Mouse (Mus musculus) stomach, embryonic 15.5 days (tissue): ENCODE measurements around the gene Hcn3. TPM values are rescaled to one million over a fixed set of nuclear protein-coding genes. Genes with fewer than 3 reads are reported as not detected.
A peak's percentile ranks its signal among the peaks of the same experiment; 100 is the strongest.
"Not testable (repeated sequence)": the region's sequence is repeated elsewhere in the genome, so short reads cannot be mapped to it uniquely, and the experiment has no call there.

ENCODE experiments used
- ATAC-seq: fragments of 200-750 bp; cut with Nextera tagmentation; 2 replicates; pipeline ENCODE4 v1.8.0; 2017; ENCODE audit warnings: low read depth, moderate number of reproducible peaks, moderate TSS enrichment; ENCODE audit not compliant: insufficient read depth, low FRiP score
- H3K27ac ChIP-seq: fragments of 300-500 bp; sonication (generic); 2 replicates; pipeline ENCODE4 v1.5.1; 2015; ENCODE audit warnings: mild to moderate bottlenecking, inconsistent platforms
- H3K27me3 ChIP-seq: fragments of 300-500 bp; sonication (generic); replicated peaks from 2 replicates; pipeline ENCODE4 v1.6.1; 2015; ENCODE audit warnings: inconsistent platforms
- H3K36me3 ChIP-seq: fragments of 300-500 bp; sonication (generic); 2 replicates; pipeline ENCODE4 v1.6.1; 2015; ENCODE audit warnings: inconsistent platforms
- H3K4me1 ChIP-seq: fragments of 300-500 bp; sonication (generic); 2 replicates; pipeline ENCODE4 v1.6.1; 2015; ENCODE audit warnings: inconsistent platforms
- H3K4me2 ChIP-seq: fragments of 300-500 bp; sonication (generic); 2 replicates; pipeline ENCODE4 v1.6.1; 2015; ENCODE audit warnings: mild to moderate bottlenecking, inconsistent platforms
- H3K4me3 ChIP-seq: fragments of 300-500 bp; sonication (generic); replicated peaks from 2 replicates; pipeline ENCODE4 v1.5.1; 2015; ENCODE audit warnings: inconsistent platforms
- H3K9ac ChIP-seq: fragments of 300-500 bp; sonication (generic); 2 replicates; pipeline ENCODE4 v1.6.1; 2015; ENCODE audit warnings: inconsistent platforms
- H3K9me3 ChIP-seq: fragments of 300-500 bp; sonication (generic); 2 replicates; pipeline ENCODE4 v1.6.1; 2016; ENCODE audit warnings: inconsistent platforms
- WGBS: fragments of 180-500 bp; shearing (Covaris S2); methylation state at CpG from one replicate; pipeline ENCODE4 v1.1.7; 2015; 5-methylcytosine and 5-hydroxymethylcytosine counted together
- polyA plus RNA-seq: library from polyadenylated mRNA; unstranded; fragments of >200 nt; fragmentation: Nextera tagmentation; extraction: Ambion mirVana; gene quantifications from 2 replicates; pipeline ENCODE4 v1.2.1, GENCODE M21; 2015

Gene Hcn3
- polyA plus RNA-seq, 1 experiment from 2014 or later, result 2.6 TPM

DNA sequence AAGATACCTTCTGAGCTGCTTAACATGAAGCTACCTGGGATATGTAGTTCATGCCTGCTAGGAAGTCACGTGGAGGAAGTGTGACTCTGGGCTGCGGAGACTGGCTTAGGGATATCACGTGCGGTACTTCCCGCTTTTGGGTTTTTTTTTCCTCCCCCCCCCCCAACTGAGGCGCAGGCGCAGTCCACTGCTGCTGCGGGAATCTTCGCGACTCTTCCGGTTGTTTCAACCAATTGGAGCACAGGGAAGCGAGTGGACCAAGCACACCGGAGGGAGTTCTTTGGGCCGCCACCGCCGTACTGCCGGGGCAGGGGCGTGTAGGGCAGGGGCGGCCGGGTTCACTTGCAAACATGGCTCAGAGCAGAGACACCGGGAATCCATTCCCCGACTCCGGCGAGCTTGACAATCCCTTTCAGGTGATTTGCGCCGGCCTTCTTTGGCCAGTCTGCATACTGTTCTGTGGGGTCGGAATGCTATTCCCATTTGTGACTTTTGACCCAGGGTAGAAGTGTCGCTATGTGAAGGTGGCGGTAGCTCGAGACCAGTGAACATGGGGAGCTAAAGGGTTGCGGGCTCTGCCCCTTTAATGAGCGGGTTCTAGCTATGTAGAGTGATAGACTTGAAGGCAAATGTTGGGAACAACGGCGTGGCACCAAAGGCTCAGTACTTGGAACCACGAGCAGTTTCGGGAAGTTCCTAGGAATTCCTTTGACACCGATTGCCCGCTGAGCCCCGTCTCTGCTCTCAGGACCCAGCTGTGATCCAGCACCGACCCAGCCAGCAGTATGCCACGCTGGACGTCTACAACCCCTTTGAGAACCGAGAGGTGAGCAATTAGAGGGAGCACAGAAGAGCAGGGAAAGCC lies 17.5 kb upstream of the Hcn3 start, which contains the start of gene Scamp3:
TSS of gene Scamp3 (plus strand) at position 232 of the 865 bp plus-strand sequence.
- WGBS, result under 1% methylated on average over 43 of the region's 43 CpGs
- Histone ChIP-seq H3K9ac (peak within 1 kb of the TSS; percentile 77), H3K4me3 (peak within 1 kb of the TSS; percentile 69), H3K4me1 (peaks cover 9% of the 10 kb centered on the region), H3K27me3 (no peaks in the 10 kb centered on the region), H3K27ac (peak within 1 kb of the TSS; percentile 77), H3K36me3 (peaks cover 57% of the 10 kb centered on the region), H3K9me3 (no peaks in the 10 kb centered on the region), H3K4me2 (peak within 1 kb of the TSS; percentile 85)
- ATAC-seq, result peak; percentile 95

DNA sequence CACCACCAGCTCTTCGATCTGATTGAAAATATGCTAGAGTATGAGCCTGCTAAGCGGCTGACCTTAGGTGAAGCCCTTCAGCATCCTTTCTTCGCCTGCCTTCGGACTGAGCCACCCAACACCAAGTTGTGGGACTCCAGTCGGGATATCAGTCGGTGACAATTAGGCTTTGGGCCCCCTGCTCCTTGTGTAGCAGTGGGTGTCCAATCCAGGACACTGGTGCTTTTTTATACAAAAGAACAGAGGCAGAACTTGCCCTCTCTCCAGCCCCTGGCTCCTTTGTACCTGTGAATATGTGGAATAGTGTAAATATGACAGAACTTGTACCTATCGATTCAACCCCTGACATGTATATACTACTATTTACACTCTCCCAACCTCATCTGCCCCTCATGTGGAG lies 16.4 kb upstream of the Hcn3 start:
- H3K4me3 ChIP-seq, result no peak overlapping the region
- no peak overlapping the region for H3K9ac ChIP-seq
- no peak overlapping the region for H3K4me2 ChIP-seq
- H3K9me3 ChIP-seq, result no peaks in the 10 kb centered on the region
- no peak for ATAC-seq
- WGBS, result 80% methylated on average over 7 of the region's 7 CpGs
- no peak overlapping the region for H3K27ac ChIP-seq
- peaks cover 9% of the 10 kb centered on the region for H3K4me1 ChIP-seq
- H3K36me3 ChIP-seq, result peaks cover 51% of the 10 kb centered on the region
- no peaks in the 10 kb centered on the region for H3K27me3 ChIP-seq

DNA sequence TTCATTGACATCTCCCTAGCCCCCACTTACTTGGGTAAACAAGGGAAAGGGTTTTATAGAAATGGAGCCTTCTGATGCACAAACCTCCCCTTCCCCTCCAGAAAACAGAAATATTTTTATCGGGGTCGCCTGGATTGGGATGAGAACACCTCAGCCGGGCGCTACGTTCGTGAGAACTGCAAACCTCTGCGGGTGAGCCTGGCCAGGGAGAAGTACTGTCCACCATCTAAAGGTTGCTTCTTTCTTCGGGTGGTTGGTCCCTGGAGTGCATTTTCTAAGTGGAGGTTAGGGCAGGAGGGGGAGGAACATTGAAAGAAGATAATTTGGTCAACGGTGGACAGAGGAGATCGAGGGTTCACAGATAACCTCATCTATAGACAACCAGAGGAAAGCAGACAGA lies 15.5 kb upstream of the Hcn3 start:
- Histone ChIP-seq H3K9me3 (no peaks in the 10 kb centered on the region), H3K4me3 (no peak overlapping the region), H3K4me2 (no peak overlapping the region), H3K36me3 (peaks cover 48% of the 10 kb centered on the region), H3K27me3 (no peaks in the 10 kb centered on the region), H3K4me1 (peaks cover 9% of the 10 kb centered on the region), H3K9ac (no peak overlapping the region), H3K27ac (no peak overlapping the region)
- ATAC-seq, result no peak
- WGBS, result 92% methylated on average over 10 of the region's 10 CpGs

DNA sequence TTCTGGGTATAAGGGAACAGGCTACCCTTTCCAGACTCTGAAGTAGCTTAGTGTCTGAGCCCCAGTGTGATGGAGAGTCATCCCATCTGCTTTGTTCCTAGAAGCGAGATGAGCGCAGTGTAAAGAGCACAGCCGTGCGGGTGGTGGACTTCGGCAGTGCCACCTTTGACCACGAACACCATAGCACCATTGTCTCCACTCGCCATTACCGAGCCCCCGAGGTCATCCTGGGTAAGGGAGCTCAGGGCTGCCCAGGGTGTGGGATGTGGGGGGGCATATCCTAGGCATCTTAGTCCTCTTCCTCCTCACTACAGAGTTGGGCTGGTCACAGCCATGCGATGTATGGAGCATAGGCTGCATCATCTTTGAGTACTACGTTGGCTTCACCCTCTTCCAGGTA lies 14.8 kb upstream of the Hcn3 start:
- no peak overlapping the region for H3K27ac ChIP-seq
- H3K9me3 ChIP-seq, result no peaks in the 10 kb centered on the region
- H3K27me3 ChIP-seq, result no peaks in the 10 kb centered on the region
- 90% methylated on average over 11 of the region's 11 CpGs for WGBS
- no peak overlapping the region for H3K4me2 ChIP-seq
- no peak overlapping the region for H3K9ac ChIP-seq
- H3K36me3 ChIP-seq, result peaks cover 52% of the 10 kb centered on the region
- peaks cover 9% of the 10 kb centered on the region for H3K4me1 ChIP-seq
- no peak overlapping the region for H3K4me3 ChIP-seq
- no peak for ATAC-seq

DNA sequence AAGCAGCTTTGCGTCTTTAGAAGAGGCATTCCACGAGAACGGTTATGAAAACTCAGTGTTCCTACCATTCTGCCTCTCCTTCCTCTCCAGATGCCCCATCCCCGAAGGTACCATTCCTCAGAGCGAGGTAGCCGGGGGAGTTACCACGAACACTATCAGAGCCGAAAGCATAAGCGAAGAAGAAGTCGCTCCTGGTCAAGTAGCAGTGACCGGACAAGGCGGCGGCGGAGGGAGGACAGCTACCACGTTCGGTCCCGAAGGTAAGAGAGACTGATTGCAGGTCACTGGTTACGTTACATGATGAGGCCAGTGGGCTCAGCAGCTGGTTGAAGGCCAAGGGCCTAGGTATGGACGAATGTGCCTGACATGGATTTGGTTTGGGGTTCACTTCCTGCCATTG lies 6.9 kb upstream of the Hcn3 start:
- no peaks in the 10 kb centered on the region for H3K27me3 ChIP-seq
- ATAC-seq, result no peak
- H3K4me1 ChIP-seq, result peaks cover 16% of the 10 kb centered on the region; the same call in 1 of the 2 replicates
- H3K9me3 ChIP-seq, result no peaks in the 10 kb centered on the region
- no peak overlapping the region for H3K27ac ChIP-seq
- no peak overlapping the region for H3K4me2 ChIP-seq
- WGBS, result 92% methylated on average over 19 of the region's 19 CpGs
- no peak overlapping the region for H3K4me3 ChIP-seq
- H3K9ac ChIP-seq, result no peak overlapping the region
- peaks cover 31% of the 10 kb centered on the region for H3K36me3 ChIP-seq

DNA sequence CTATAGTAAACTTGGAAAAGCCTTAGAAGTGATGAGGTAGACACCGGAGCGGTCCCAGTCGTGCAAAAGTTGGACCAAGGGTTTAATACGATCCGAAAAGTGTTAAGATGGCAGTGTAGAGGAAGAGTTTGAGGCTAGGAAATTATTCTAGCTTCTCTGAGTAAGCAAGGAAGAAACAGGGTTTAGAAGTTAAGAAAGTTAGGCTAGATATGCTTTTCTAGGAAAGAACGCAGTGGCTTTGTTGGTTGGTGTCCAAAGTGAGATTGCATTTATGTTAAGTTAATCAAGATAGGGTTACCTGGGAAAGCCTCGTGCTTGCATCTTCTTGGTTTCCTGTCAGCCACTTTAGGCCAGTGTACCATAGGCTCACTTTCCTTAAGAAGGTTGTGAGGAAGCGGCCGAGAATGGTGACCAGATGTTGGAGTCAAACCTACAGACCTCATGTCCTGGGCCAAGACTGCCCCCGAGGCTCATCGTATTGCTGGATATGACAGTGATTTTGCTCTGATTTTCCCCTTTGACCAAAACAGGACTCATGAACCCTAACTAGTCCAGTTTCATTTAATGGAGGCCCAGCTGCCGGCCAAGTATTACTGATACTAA lies 5.4 kb upstream of the Hcn3 start:
- peak overlapping the region; percentile 90 for H3K9ac ChIP-seq
- no peak for ATAC-seq
- 20% methylated on average over 12 of the region's 12 CpGs for WGBS
- H3K4me2 ChIP-seq, result peak overlapping the region; percentile 54
- no peaks in the 10 kb centered on the region for H3K9me3 ChIP-seq
- peaks cover 16% of the 10 kb centered on the region; the same call in 1 of the 2 replicates for H3K4me1 ChIP-seq
- H3K36me3 ChIP-seq, result peaks cover 25% of the 10 kb centered on the region
- H3K27me3 ChIP-seq, result no peaks in the 10 kb centered on the region
- peak overlapping the region; percentile 92 for H3K4me3 ChIP-seq
- H3K27ac ChIP-seq, result peak overlapping the region; percentile 98

DNA sequence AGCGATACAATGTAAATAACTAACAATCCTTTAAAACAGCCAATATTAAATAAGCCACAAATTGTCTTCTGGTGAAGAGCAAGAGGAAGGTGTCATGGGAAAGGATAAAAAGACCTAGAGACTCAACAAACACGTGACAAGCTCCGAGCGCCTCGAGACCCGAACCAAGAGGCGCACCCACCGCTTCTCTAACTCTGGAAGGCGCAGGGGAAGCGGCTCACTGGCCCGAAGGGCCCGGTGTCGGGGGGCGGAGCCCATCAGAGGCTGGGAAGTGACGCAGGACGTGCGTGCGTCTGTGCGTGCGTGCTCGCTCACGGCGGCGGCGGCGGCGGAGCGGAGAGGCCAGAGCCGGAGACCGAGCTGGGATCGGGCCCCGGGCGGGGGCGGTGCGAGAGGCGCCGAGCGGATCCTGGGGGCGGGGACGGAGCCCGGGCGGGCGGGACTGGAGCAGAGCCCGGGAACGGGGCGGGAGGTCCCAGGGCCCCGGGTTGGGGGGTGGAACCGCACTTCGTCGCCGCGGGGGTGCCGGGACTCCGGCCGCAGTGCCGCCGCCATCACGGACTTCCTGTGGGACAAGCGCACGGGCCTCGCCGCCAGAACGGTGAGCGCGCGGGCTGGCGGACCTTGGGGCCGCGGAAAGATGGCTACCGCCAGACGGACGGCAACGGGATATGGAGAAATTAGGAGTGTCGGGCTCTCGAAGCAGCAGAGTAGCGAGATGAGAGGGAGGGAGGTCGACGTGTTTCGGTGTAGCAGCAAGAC lies 4.7 kb upstream of the Hcn3 start, which contains the start of gene Clk2:
TSS of gene Clk2 (plus strand) at position 290 of the 762 bp plus-strand sequence.
- Histone ChIP-seq H3K9me3 (no peaks in the 10 kb centered on the region), H3K4me2 (peak within 1 kb of the TSS; percentile 54), H3K9ac (peak within 1 kb of the TSS; percentile 90), H3K27ac (peak within 1 kb of the TSS; percentile 98), H3K4me3 (peak within 1 kb of the TSS; percentile 92), H3K36me3 (peaks cover 19% of the 10 kb centered on the region), H3K4me1 (peaks cover 22% of the 10 kb centered on the region), H3K27me3 (no peaks in the 10 kb centered on the region)
- under 1% methylated on average over 71 of the region's 79 CpGs for WGBS
- peak; percentile 98 for ATAC-seq

DNA sequence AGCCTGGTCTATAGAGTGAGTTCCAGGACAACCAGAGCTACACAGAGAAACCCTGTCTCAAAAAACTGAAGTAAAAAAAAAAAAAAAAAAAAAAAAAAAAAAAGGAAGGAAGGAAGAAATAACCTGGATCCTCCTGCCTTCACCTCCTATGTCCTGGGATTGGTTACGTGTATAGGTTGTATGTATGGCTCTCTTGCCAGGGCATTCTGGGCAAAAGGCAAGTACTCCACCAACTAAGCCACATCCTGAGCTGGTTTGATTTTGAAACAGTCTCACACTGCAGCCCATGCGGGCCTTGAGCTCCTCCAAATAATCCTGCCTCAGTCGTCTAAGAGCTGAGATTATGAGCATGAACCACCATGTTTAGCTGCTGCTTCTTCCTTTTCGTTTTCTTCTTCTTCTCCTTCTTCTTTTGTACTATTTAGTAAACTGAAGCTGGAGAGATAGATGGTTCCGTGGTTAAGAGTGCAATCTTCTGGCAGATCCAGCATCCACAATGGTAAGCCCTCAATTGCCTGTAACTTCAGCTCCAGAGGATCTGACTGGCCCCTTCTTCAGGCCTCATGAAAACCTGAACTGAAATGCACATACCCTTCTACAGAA lies 3.7 kb upstream of the Hcn3 start:
- H3K27ac ChIP-seq, result no peak overlapping the region; the same call in 1 of the 2 replicates
- no peak for ATAC-seq

DNA sequence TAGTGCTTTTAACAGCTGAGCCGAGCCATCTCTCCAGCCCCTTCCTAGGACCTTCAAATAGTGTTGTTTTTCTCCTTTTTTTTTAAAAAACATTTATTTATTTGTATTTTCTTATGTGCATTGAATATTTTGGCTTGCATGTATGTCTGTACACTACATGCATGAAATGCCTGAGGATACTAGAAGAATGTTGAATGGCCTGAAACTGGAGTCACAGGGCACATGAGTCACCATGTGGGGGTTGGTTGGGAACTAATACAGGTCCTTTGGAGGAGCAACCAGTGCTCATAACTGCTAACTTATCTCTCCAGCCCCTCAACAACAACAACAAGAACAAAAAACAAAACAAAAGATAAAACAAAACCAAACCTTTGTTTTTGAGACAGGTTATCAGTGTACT lies 3.1 kb upstream of the Hcn3 start:
- H3K36me3 ChIP-seq, result peaks cover 5% of the 10 kb centered on the region
- H3K4me3 ChIP-seq, result no peak overlapping the region
- 70% methylated on average over 1 of the region's 1 CpGs for WGBS
- H3K9me3 ChIP-seq, result no peaks in the 10 kb centered on the region
- peaks cover 24% of the 10 kb centered on the region for H3K4me1 ChIP-seq
- no peak overlapping the region for H3K9ac ChIP-seq
- H3K4me2 ChIP-seq, result no peak overlapping the region
- H3K27me3 ChIP-seq, result peaks cover 10% of the 10 kb centered on the region; the same call in 1 of the 2 replicates
- H3K27ac ChIP-seq, result no peak overlapping the region
- no peak for ATAC-seq

More for the DNA sequence above, 3.7 kb upstream of the Hcn3 start:
- Histone ChIP-seq H3K9me3 (no peaks in the 10 kb centered on the region), H3K4me2 (peak overlapping the region; percentile 54), H3K36me3 (peaks cover 10% of the 10 kb centered on the region), H3K4me3 (peak overlapping the region; percentile 92), H3K4me1 (peaks cover 24% of the 10 kb centered on the region), H3K27me3 (peaks cover 4% of the 10 kb centered on the region; the same call in 1 of the 2 replicates), H3K9ac (no peak overlapping the region)
- whole genome bisulfite sequencing, result 66% methylated on average over 5 of the region's 5 CpGs

DNA sequence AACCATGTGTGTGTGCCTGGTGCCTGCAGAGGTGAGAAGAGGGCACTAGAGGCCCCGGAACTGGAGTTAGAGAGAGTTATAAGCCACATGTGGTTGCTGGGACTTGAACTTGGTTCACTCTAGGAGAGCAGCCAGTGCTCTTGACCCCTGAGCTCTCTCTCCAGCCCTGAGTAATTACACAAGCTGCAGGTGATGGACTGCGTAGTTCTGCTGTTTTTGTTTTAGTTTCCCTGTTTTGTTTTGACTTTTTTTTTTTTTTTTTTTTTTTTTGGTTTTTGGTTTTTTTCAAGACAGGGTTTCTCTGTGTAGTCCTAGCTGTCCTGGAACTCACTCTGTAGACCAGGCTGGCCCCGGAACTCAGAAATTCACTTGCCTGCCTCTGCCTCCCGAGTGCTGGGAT lies 1.8 kb upstream of the Hcn3 start:
- no peak overlapping the region for H3K9ac ChIP-seq
- H3K4me3 ChIP-seq, result no peak overlapping the region

DNA sequence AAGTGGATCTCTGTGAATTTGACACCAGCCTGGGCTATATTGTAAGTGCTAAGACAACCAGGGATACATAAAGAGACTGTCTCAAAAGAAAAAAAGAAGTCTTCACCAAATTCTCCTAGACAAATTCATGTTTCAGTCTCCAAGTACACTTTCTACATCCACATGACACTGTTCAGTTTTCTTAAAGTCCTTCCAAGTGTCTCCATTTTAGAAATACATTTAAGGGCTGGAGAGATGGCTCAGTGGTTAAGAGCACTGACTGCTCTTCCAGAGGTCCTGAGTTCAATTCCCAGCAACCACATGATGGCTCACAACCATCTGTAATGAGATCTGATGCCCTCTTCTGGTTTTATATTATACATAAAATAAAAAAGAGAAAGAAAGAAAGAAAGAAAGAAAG lies 1.2 kb upstream of the Hcn3 start:
- H3K27me3 ChIP-seq, result peaks cover 13% of the 10 kb centered on the region; the same call in 1 of the 2 replicates
- not testable (repeated sequence) for ATAC-seq, H3K27ac ChIP-seq, H3K36me3 ChIP-seq, H3K4me3 ChIP-seq, H3K4me2 ChIP-seq, H3K9me3 ChIP-seq, H3K9ac ChIP-seq
- peaks cover 20% of the 10 kb centered on the region for H3K4me1 ChIP-seq

More for the DNA sequence above, 1.8 kb upstream of the Hcn3 start:
- ATAC-seq, result no peak
- Histone ChIP-seq H3K9me3 (no peaks in the 10 kb centered on the region), H3K4me2 (no peak overlapping the region), H3K27me3 (peaks cover 13% of the 10 kb centered on the region; the same call in 1 of the 2 replicates), H3K27ac (no peak overlapping the region), H3K36me3 (no peaks in the 10 kb centered on the region), H3K4me1 (peaks cover 24% of the 10 kb centered on the region)
- 79% methylated on average over 4 of the region's 4 CpGs for WGBS
